Mouse (Mus musculus) small intestine, adult 2 months (tissue): ENCODE data around the gene Phactr1.

Source experiments
- CTCF ChIP-seq: fragments of 200-500 bp; IDR thresholded peaks from 2 replicates; pipeline ENCODE4 v1.5.1; 2012; ENCODE audit warnings: low read depth, mild to moderate bottlenecking, control low read depth, inconsistent platforms, low read length, moderate library complexity, mixed read lengths; ENCODE audit not compliant: insufficient replicate concordance, insufficient read length; ENCODE audit errors: extremely low read depth
- POLR2A ChIP-seq: fragments of 200-500 bp; IDR thresholded peaks from 2 replicates; pipeline ENCODE4 v1.6.1; 2012; ENCODE audit warnings: low read depth, mild to moderate bottlenecking, control low read depth, inconsistent platforms, low read length, moderate library complexity

- no peak for TF ChIP-seq POLR2A
- TF ChIP-seq CTCF, result no peak
These were observed 328.0 kb downstream of the Phactr1 start for GRCm38 (mm10) chr13:43008466-43008865.
